Mouse (Mus musculus) hindbrain, embryonic 13.5 days (tissue): ENCODE measurements around the gene Lin7c. TPM values are rescaled to one million over a fixed set of nuclear protein-coding genes. Genes with fewer than 3 reads are reported as not detected.
A peak's percentile ranks its signal among the peaks of the same experiment; 100 is the strongest.
"Not testable (repeated sequence)": the region's sequence is repeated elsewhere in the genome, so short reads cannot be mapped to it uniquely, and the experiment has no call there.

Experiments
- ATAC-seq: fragments of 200-750 bp; cut with Nextera tagmentation; 2 replicates; pipeline ENCODE4 v1.8.0; 2017; ENCODE audit warnings: moderate TSS enrichment; ENCODE audit not compliant: low FRiP score
- H3K27ac ChIP-seq: fragments of 300-500 bp; sonication (generic); 2 replicates; pipeline ENCODE4 v1.5.1; 2015; ENCODE audit warnings: inconsistent platforms, mild to moderate bottlenecking, moderate library complexity
- H3K27me3 ChIP-seq: fragments of 300-500 bp; sonication (generic); 2 replicates; pipeline ENCODE4 v1.6.1; 2015; ENCODE audit warnings: mild to moderate bottlenecking, inconsistent platforms
- H3K36me3 ChIP-seq: fragments of 300-500 bp; sonication (generic); 2 replicates; pipeline ENCODE4 v1.6.1; 2015; ENCODE audit warnings: mild to moderate bottlenecking, inconsistent platforms
- H3K4me1 ChIP-seq: fragments of 300-500 bp; sonication (generic); replicated peaks from 2 replicates; pipeline ENCODE4 v1.6.1; 2015; ENCODE audit warnings: inconsistent platforms
- H3K4me2 ChIP-seq: fragments of 300-500 bp; sonication (generic); 2 replicates; pipeline ENCODE4 v1.6.1; 2015; ENCODE audit warnings: inconsistent platforms, mild to moderate bottlenecking, moderate library complexity
- H3K4me3 ChIP-seq: fragments of 300-500 bp; sonication (generic); 2 replicates; pipeline ENCODE4 v1.5.1; 2015; ENCODE audit warnings: mild to moderate bottlenecking, inconsistent platforms
- H3K9ac ChIP-seq: fragments of 300-500 bp; sonication (generic); 2 replicates; pipeline ENCODE4 v1.6.1; 2015; ENCODE audit warnings: mild to moderate bottlenecking, inconsistent platforms
- H3K9me3 ChIP-seq: fragments of 300-500 bp; sonication (generic); 2 replicates; pipeline ENCODE4 v1.6.1; 2016; ENCODE audit warnings: inconsistent platforms
- WGBS: fragments of 180-500 bp; shearing (Covaris S2); methylation state at CpG from one replicate; pipeline ENCODE4 v1.1.7; 2015; 5-methylcytosine and 5-hydroxymethylcytosine counted together
- polyA plus RNA-seq: library from polyadenylated mRNA; unstranded; fragments of >200 nt; fragmentation: Nextera tagmentation; extraction: Ambion mirVana; gene quantifications from 2 replicates; pipeline ENCODE4 v1.2.1, GENCODE M21; 2015

Gene Lin7c
- 176 and 180 TPM in 2 replicates for polyA plus RNA-seq

- Histone ChIP-seq H3K4me2 (peak within 1 kb of the TSS; percentile 77), H3K4me1 (peaks cover 21% of the 10 kb centered on the region), H3K9me3 (no peaks in the 10 kb centered on the region), H3K36me3 (peaks cover 16% of the 10 kb centered on the region), H3K4me3 (peak within 1 kb of the TSS; percentile 97), H3K27me3 (no peaks in the 10 kb centered on the region), H3K9ac (peak within 1 kb of the TSS; percentile 98), H3K27ac (peak within 1 kb of the TSS; percentile 95)
- ATAC-seq = peak; percentile 100
- under 1% methylated on average over 42 of the region's 42 CpGs for WGBS
Measured at GRCm38 (mm10) chr2:109890597-109890996, at the start of gene Lin7c. TSS of gene Lin7c (plus strand) at chr2:109890853.

GRCm38 (mm10) chr2:109846401-109846800, 44.3 kb upstream of the Lin7c start:
- Histone ChIP-seq H3K27ac (no peak overlapping the region), H3K4me2 (no peak overlapping the region), H3K4me1 (peaks cover 9% of the 10 kb centered on the region), H3K27me3 (no peaks in the 10 kb centered on the region), H3K4me3 (no peak overlapping the region), H3K9me3 (no peaks in the 10 kb centered on the region), H3K9ac (no peak overlapping the region), H3K36me3 (no peaks in the 10 kb centered on the region)
- 59% methylated on average over 4 of the region's 4 CpGs for WGBS
- no peak for ATAC-seq

GRCm38 (mm10) chr2:109848305-109848704, 42.3 kb upstream of the Lin7c start:
- H3K9ac ChIP-seq = peak overlapping the region; percentile 9; the same call in 1 of the 2 replicates

GRCm38 (mm10) chr2:109848715-109849114, 41.9 kb upstream of the Lin7c start:
- WGBS = 12% methylated on average over 8 of the region's 8 CpGs
- peak overlapping the region; percentile 25; the same call in 1 of the 2 replicates for H3K4me2 ChIP-seq

More at GRCm38 (mm10) chr2:109848305-109848704, 42.3 kb upstream of the Lin7c start:
- 37% methylated on average over 4 of the region's 4 CpGs for WGBS
- H3K9me3 ChIP-seq = no peaks in the 10 kb centered on the region
- no peak overlapping the region for H3K4me3 ChIP-seq
- H3K27me3 ChIP-seq = no peaks in the 10 kb centered on the region
- no peaks in the 10 kb centered on the region for H3K36me3 ChIP-seq
- peak overlapping the region; percentile 25; the same call in 1 of the 2 replicates for H3K4me2 ChIP-seq
- H3K27ac ChIP-seq = no peak overlapping the region
- ATAC-seq = 0 out of 2 replicates have a peak, but pooled peaks have one; percentile 72
- peaks cover 9% of the 10 kb centered on the region for H3K4me1 ChIP-seq

GRCm38 (mm10) chr2:109855601-109856000, 35.1 kb upstream of the Lin7c start:
- Histone ChIP-seq H3K4me3 (no peak overlapping the region), H3K27me3 (no peaks in the 10 kb centered on the region), H3K9me3 (no peaks in the 10 kb centered on the region), H3K9ac (no peak overlapping the region), H3K4me2 (no peak overlapping the region), H3K4me1 (no peaks in the 10 kb centered on the region), H3K36me3 (no peaks in the 10 kb centered on the region), H3K27ac (no peak overlapping the region)
- WGBS = 90% methylated on average over 5 of the region's 5 CpGs
- no peak for ATAC-seq

More at GRCm38 (mm10) chr2:109848715-109849114, 41.9 kb upstream of the Lin7c start:
- peaks cover 9% of the 10 kb centered on the region for H3K4me1 ChIP-seq
- no peaks in the 10 kb centered on the region for H3K36me3 ChIP-seq
- no peaks in the 10 kb centered on the region for H3K9me3 ChIP-seq
- no peaks in the 10 kb centered on the region for H3K27me3 ChIP-seq
- ATAC-seq = peak; percentile 92
- no peak overlapping the region for H3K27ac ChIP-seq
- H3K4me3 ChIP-seq = no peak overlapping the region
- H3K9ac ChIP-seq = peak overlapping the region; percentile 9; the same call in 1 of the 2 replicates

- H3K27me3 ChIP-seq = no peaks in the 10 kb centered on the region
- no peak overlapping the region for H3K9ac ChIP-seq
- no peaks in the 10 kb centered on the region for H3K36me3 ChIP-seq
- no peak overlapping the region for H3K4me2 ChIP-seq
- no peaks in the 10 kb centered on the region for H3K4me1 ChIP-seq
- 73% methylated on average over 2 of the region's 2 CpGs for WGBS
- no peak overlapping the region for H3K4me3 ChIP-seq
- no peaks in the 10 kb centered on the region for H3K9me3 ChIP-seq
- H3K27ac ChIP-seq = no peak overlapping the region
- no peak for ATAC-seq
Measured at GRCm38 (mm10) chr2:109859671-109860070, 31.0 kb upstream of the Lin7c start.

- Histone ChIP-seq H3K27me3 (no peaks in the 10 kb centered on the region), H3K9ac (no peak overlapping the region), H3K9me3 (no peaks in the 10 kb centered on the region), H3K4me3 (no peak overlapping the region), H3K4me2 (no peak overlapping the region), H3K36me3 (no peaks in the 10 kb centered on the region), H3K27ac (no peak overlapping the region), H3K4me1 (no peaks in the 10 kb centered on the region)
- ATAC-seq = no peak
- WGBS = 92% methylated on average over 3 of the region's 3 CpGs
Measured at GRCm38 (mm10) chr2:109860832-109861231, 29.8 kb upstream of the Lin7c start.

GRCm38 (mm10) chr2:109879429-109879828, 11.2 kb upstream of the Lin7c start:
- not testable (repeated sequence) for H3K4me3 ChIP-seq, H3K27ac ChIP-seq, H3K9ac ChIP-seq, H3K4me2 ChIP-seq, H3K36me3 ChIP-seq, ATAC-seq, H3K4me1 ChIP-seq, H3K9me3 ChIP-seq, H3K27me3 ChIP-seq
- WGBS = 84% methylated on average over 4 of the region's 4 CpGs

- Histone ChIP-seq H3K27ac (no peak overlapping the region), H3K4me2 (no peak overlapping the region), H3K4me3 (no peak overlapping the region), H3K4me1 (no peaks in the 10 kb centered on the region), H3K9ac (no peak overlapping the region), H3K9me3 (no peaks in the 10 kb centered on the region), H3K27me3 (0 out of 2 replicates have a peak, but pooled peaks cover 4% of the 10 kb centered on the region), H3K36me3 (no peaks in the 10 kb centered on the region)
- ATAC-seq = no peak
- 67% methylated on average over 2 of the region's 2 CpGs for WGBS
Measured at GRCm38 (mm10) chr2:109881111-109881510, 9.5 kb upstream of the Lin7c start.

- Histone ChIP-seq H3K9me3 (no peaks in the 10 kb centered on the region), H3K36me3 (no peaks in the 10 kb centered on the region), H3K27ac (no peak overlapping the region), H3K4me3 (no peak overlapping the region), H3K4me1 (no peaks in the 10 kb centered on the region), H3K4me2 (no peak overlapping the region), H3K9ac (no peak overlapping the region), H3K27me3 (0 out of 2 replicates have a peak, but pooled peaks cover 4% of the 10 kb centered on the region)
- ATAC-seq = no peak
- WGBS = 76% methylated on average over 1 of the region's 1 CpGs
Measured at GRCm38 (mm10) chr2:109881625-109882024, 9.0 kb upstream of the Lin7c start.

GRCm38 (mm10) chr2:109884106-109884505, 6.5 kb upstream of the Lin7c start:
- Histone ChIP-seq H3K27ac (no peak overlapping the region), H3K4me1 (no peaks in the 10 kb centered on the region), H3K27me3 (0 out of 2 replicates have a peak, but pooled peaks cover 4% of the 10 kb centered on the region), H3K36me3 (no peaks in the 10 kb centered on the region), H3K4me2 (no peak overlapping the region), H3K4me3 (no peak overlapping the region), H3K9me3 (no peaks in the 10 kb centered on the region), H3K9ac (no peak overlapping the region)
- 83% methylated on average over 4 of the region's 4 CpGs for WGBS
- ATAC-seq = no peak

- H3K4me1 ChIP-seq = no peaks in the 10 kb centered on the region
- no peak overlapping the region for H3K27ac ChIP-seq
- 70% methylated on average over 4 of the region's 4 CpGs for whole genome bisulfite sequencing
- H3K36me3 ChIP-seq = no peaks in the 10 kb centered on the region
- no peak overlapping the region for H3K9ac ChIP-seq
- no peaks in the 10 kb centered on the region for H3K9me3 ChIP-seq
- H3K4me2 ChIP-seq = no peak overlapping the region
- 0 out of 2 replicates have a peak, but pooled peaks cover 4% of the 10 kb centered on the region for H3K27me3 ChIP-seq
- ATAC-seq = no peak
- no peak overlapping the region for H3K4me3 ChIP-seq
Measured at GRCm38 (mm10) chr2:109884507-109884906, 6.1 kb upstream of the Lin7c start.

- peak overlapping the region; percentile 77 for H3K4me2 ChIP-seq
- H3K27me3 ChIP-seq = no peaks in the 10 kb centered on the region
- peaks cover 10% of the 10 kb centered on the region for H3K36me3 ChIP-seq
- whole genome bisulfite sequencing = 38% methylated on average over 4 of the region's 4 CpGs
- no peak for ATAC-seq
- peak overlapping the region; percentile 95; the same call in 1 of the 2 replicates for H3K27ac ChIP-seq
- H3K4me3 ChIP-seq = peak overlapping the region; percentile 97
- H3K4me1 ChIP-seq = peaks cover 21% of the 10 kb centered on the region
- no peaks in the 10 kb centered on the region for H3K9me3 ChIP-seq
- peak overlapping the region; percentile 98 for H3K9ac ChIP-seq
Measured at GRCm38 (mm10) chr2:109890068-109890467, 585 bp upstream of the Lin7c start.
